Mouse (Mus musculus): ENCODE results near the gene Gm13278.
"Not testable (repeated sequence)": the region's sequence is repeated elsewhere in the genome, so short reads cannot be mapped to it uniquely, and the experiment has no call there.

DNA sequence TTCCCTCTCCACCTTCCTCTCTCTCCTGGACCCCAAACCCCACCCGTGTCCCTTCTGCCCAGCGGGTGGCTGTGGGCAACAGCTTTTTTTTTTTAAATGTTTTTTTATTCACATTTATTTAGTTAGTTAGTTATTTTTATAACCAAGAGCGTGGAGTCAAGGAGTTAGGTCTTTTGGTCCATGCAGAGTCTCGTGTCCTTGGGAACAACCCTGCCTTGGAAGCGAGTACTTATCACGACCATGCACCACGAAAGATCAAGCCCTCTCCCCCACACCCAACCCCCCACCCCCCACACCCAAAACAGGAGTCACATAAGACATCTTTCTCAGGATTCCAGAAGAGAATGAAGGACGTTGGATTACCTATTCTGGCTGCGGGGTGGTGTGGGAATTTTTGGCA is 29.0 kb upstream of the Gm13278 start:
- not testable (repeated sequence) for TF ChIP-seq CTCF (IDR thresholded peaks at IDR 0.05; ENCODE audit: control insufficient read depth, insufficient read depth, low read length); POLR2A (IDR thresholded peaks at IDR 0.05; ENCODE audit: borderline replicate concordance, control insufficient read depth, low read depth, low read length)
